ENCODE assay signal across 22 mouse cellular contexts in genomic region chr11:43943167-43943566, GRCm38 (mm10). TPM values are rescaled to one million over a fixed set of nuclear protein-coding genes. Genes with fewer than 3 reads are reported as not detected.
A peak's percentile ranks its signal among the peaks of the same experiment; 100 is the strongest.
DNase-seq lines count a peak whose midpoint lies in the region; ATAC-seq and TF ChIP-seq lines count a peak whose summit lies in the region.
"Had no signal": no experiment of that assay in that cellular context is flagged by ENCODE, and none has a peak within 500 bp of the region (broad histone marks: within the 10 kb centered on the region; RNA-seq: fewer than 3 reads in every experiment).

No protein-coding gene starts in this region.

- intact Hi-C loops in heart, postnatal 10 days (cut with DNase I), result no loop called here

- peak; percentile 57 for ATAC-seq in frontal cortex, adult (ENCODE audit: low TSS enrichment)
- ATAC-seq in midbrain, embryonic 11.5 days (ENCODE audit: low FRiP score), result no peak
- ATAC-seq in midbrain, postnatal 0 days (ENCODE audit: low FRiP score), result no peak
- ATAC-seq: activated CD4-positive, CD25-positive, alpha-beta regulatory T cell, adult 4 months; CD4-positive, CD25-positive, alpha-beta regulatory T cell, adult 4 months; Patski had no signal

- H3K36me3 ChIP-seq in midbrain, embryonic 11.5 days (ENCODE audit: control insufficient read depth, insufficient read depth, low read length), result no peaks in the 10 kb centered on the region
- H3K36me3 ChIP-seq in midbrain, postnatal 0 days (ENCODE audit: insufficient read depth, low read length), result no peaks in the 10 kb centered on the region
- H3K36me3 ChIP-seq: G1E had no signal

- no peak overlapping the region for H3K9ac ChIP-seq in midbrain, embryonic 11.5 days (ENCODE audit: low read length)
- no peak overlapping the region for H3K9ac ChIP-seq in midbrain, postnatal 0 days (replicated peaks; ENCODE audit: low read length, poor library complexity, severe bottlenecking)

- WGBS in midbrain, embryonic 11.5 days, result 89% methylated on average over 1 of the region's 1 CpGs
- WGBS in midbrain, postnatal 0 days, result 88% methylated on average over 1 of the region's 1 CpGs

- no peak for DNase-seq in frontal cortex, postnatal 14 days (ENCODE audit: low spot score in 2 of 2)
- peak; percentile 40 for DNase-seq in heart, adult 11 months
- no peak for DNase-seq in heart, postnatal 10 days
- DNase-seq in midbrain, embryonic 11.5 days (ENCODE audit: low spot score, missing footprints), result peak; percentile 69
- no peak for DNase-seq in midbrain, postnatal 0 days (ENCODE audit: low spot score)
- DNase-seq: adrenal gland, adult 2 months; adrenal gland, adult 8-10 months; adrenal gland, postnatal 10 days; adrenal gland, postnatal 14 days; adrenal gland, postnatal 25 days; adrenal gland, postnatal 36 days; B cell, adult 2 months; cerebellum, adult 11 months; cerebellum, adult 11-12 months; cerebellum, adult 18-20 months had no signal

- no peak overlapping the region for H3K4me3 ChIP-seq in midbrain, embryonic 11.5 days (ENCODE audit: low read depth, low read length)
- no peak overlapping the region for H3K4me3 ChIP-seq in midbrain, postnatal 0 days (ENCODE audit: low read depth, low read length)

- no peak overlapping the region for H3K4me2 ChIP-seq in midbrain, embryonic 11.5 days
- H3K4me2 ChIP-seq in midbrain, postnatal 0 days (ENCODE audit: low read depth, low read length, poor library complexity, severe bottlenecking), result no peak overlapping the region

- H3K4me1 ChIP-seq in midbrain, embryonic 11.5 days (ENCODE audit: control insufficient read depth, insufficient read depth, low read length), result no peaks in the 10 kb centered on the region
- H3K4me1 ChIP-seq in midbrain, postnatal 0 days (ENCODE audit: insufficient read depth, low read length), result no peaks in the 10 kb centered on the region

- no peak for TF ChIP-seq CTCF in midbrain, postnatal 0 days (IDR thresholded peaks at IDR 0.05)

- H3K27ac ChIP-seq in midbrain, embryonic 11.5 days (ENCODE audit: low read depth, low read length), result no peak overlapping the region
- H3K27ac ChIP-seq in midbrain, postnatal 0 days (ENCODE audit: low read depth, low read length), result no peak overlapping the region

- H3K27me3 ChIP-seq in midbrain, embryonic 11.5 days (ENCODE audit: control insufficient read depth, insufficient read depth, low read length), result no peaks in the 10 kb centered on the region
- H3K27me3 ChIP-seq in midbrain, postnatal 0 days (ENCODE audit: insufficient read depth, low read length), result no peaks in the 10 kb centered on the region
- H3K27me3 ChIP-seq: CH12.LX, Patski had no signal

- no peaks in the 10 kb centered on the region for H3K9me3 ChIP-seq in midbrain, embryonic 11.5 days (ENCODE audit: control insufficient read depth, low read length)
- H3K9me3 ChIP-seq in midbrain, postnatal 0 days (ENCODE audit: low read length), result no peaks in the 10 kb centered on the region
- H3K9me3 ChIP-seq: G1E had no signal

RNA-seq across cellular contexts. Expression of gene Adra1b, which starts 42.2 kb away (rescaled TPM):
- 10 to 100 TPM; 41.4 to 49.1 TPM for total RNA-seq in heart, postnatal 10 days (2021)
- 0.31 and 0.48 TPM in 2 replicates for polyA plus RNA-seq in midbrain, embryonic 11.5 days (2014; fragmentation: Nextera tagmentation; extraction: Ambion mirVana)
- 30.5 and 38.7 TPM in 2 replicates for total RNA-seq in midbrain, postnatal 0 days (2014; rRNA removed)
- 16.4 and 17.1 TPM in 2 replicates for polyA plus RNA-seq in midbrain, postnatal 0 days (2015; fragmentation: Nextera tagmentation; extraction: Ambion mirVana)
- total RNA-seq: CH12.LX, MEL had no signal
- polyA plus RNA-seq: activated CD4-positive, CD25-positive, alpha-beta regulatory T cell, adult 4 months; CD4-positive, CD25-positive, alpha-beta regulatory T cell, adult 4 months; G1E had no signal

Comparison
In these comparisons a context has a peak if more than half of its experiments do, and no peak if none do; other contexts are left out.
1. DNase-seq: peak in heart, adult 11 months (single experiment) and midbrain, embryonic 11.5 days (single experiment); none in frontal cortex, postnatal 14 days (0 of 2), heart, postnatal 10 days (0 of 2) and midbrain, postnatal 0 days (single experiment).